Comparison of ENCODE assay signal across 23 mouse cellular contexts in the genomic region with DNA sequence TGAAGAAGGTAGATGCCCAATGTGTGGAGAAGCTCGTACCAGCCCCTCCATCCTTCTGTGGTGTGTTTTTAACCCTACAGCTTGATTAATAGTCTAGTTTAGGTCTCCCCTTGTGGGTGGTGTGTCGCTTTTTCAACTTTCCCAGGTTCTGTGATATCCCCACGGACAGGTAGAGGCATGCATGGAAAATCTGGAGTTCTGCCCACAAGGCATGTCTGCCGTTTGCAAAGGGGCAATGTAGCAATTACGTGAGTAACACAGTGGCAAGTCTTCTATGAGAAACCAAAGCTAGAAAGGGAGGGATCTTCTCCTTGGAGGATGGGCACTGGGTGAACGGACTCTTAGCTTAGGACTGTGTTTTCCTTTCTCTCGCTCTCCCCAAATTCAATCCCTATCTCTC.
DNase-seq lines count a peak whose midpoint lies in the region; ATAC-seq lines count a peak whose summit lies in the region.
"Had no signal": no experiment of that assay in that cellular context is flagged by ENCODE, and none has a peak within 500 bp of the region (broad histone marks: within the 10 kb centered on the region; RNA-seq: fewer than 3 reads in every experiment).

No protein-coding gene starts in this region.

- no peak for ATAC-seq in embryonic facial prominence, embryonic 15.5 days (ENCODE audit: insufficient number of reproducible peaks, low FRiP score, low TSS enrichment, low read depth)
- ATAC-seq in midbrain, embryonic 11.5 days (ENCODE audit: low FRiP score): no peak
- no peak for ATAC-seq in midbrain, embryonic 15.5 days (replicated peaks)
- no peak for ATAC-seq in stomach, embryonic 15.5 days (ENCODE audit: insufficient read depth, low FRiP score, low read depth)
- ATAC-seq in liver, embryonic 11.5 days (replicated peaks; ENCODE audit: low FRiP score): no peak
- ATAC-seq: activated CD4-positive, CD25-positive, alpha-beta regulatory T cell, adult 4 months; forebrain, embryonic 15.5 days; hindbrain, postnatal 0 days had no signal

- no peaks in the 10 kb centered on the region for H3K9me3 ChIP-seq in embryonic facial prominence, embryonic 15.5 days (replicated peaks)
- no peaks in the 10 kb centered on the region for H3K9me3 ChIP-seq in embryonic facial prominence, embryonic 10.5 days
- no peaks in the 10 kb centered on the region for H3K9me3 ChIP-seq in midbrain, embryonic 11.5 days (ENCODE audit: control insufficient read depth, low read length)
- no peaks in the 10 kb centered on the region for H3K9me3 ChIP-seq in midbrain, embryonic 15.5 days
- no peaks in the 10 kb centered on the region for H3K9me3 ChIP-seq in stomach, embryonic 15.5 days
- no peaks in the 10 kb centered on the region; the same call in 1 of the 2 replicates for H3K9me3 ChIP-seq in liver, embryonic 11.5 days (ENCODE audit: control insufficient read depth, low read length)
- H3K9me3 ChIP-seq: forebrain, embryonic 12.5 days; forebrain, embryonic 15.5 days had no signal

- H3K36me3 ChIP-seq in embryonic facial prominence, embryonic 15.5 days: no peaks in the 10 kb centered on the region
- no peaks in the 10 kb centered on the region for H3K36me3 ChIP-seq in embryonic facial prominence, embryonic 10.5 days (replicated peaks)
- no peaks in the 10 kb centered on the region for H3K36me3 ChIP-seq in midbrain, embryonic 11.5 days (ENCODE audit: control insufficient read depth, insufficient read depth, low read length)
- H3K36me3 ChIP-seq in midbrain, embryonic 15.5 days (replicated peaks): no peaks in the 10 kb centered on the region
- no peaks in the 10 kb centered on the region for H3K36me3 ChIP-seq in stomach, embryonic 15.5 days
- no peaks in the 10 kb centered on the region for H3K36me3 ChIP-seq in liver, embryonic 11.5 days (ENCODE audit: control insufficient read depth, insufficient read depth, low read length)
- H3K36me3 ChIP-seq: forebrain, embryonic 12.5 days; forebrain, embryonic 15.5 days; hindbrain, embryonic 10.5 days had no signal

- H3K4me3 ChIP-seq in embryonic facial prominence, embryonic 15.5 days (replicated peaks): no peak overlapping the region
- H3K4me3 ChIP-seq in embryonic facial prominence, embryonic 10.5 days: no peak overlapping the region
- H3K4me3 ChIP-seq in midbrain, embryonic 11.5 days (ENCODE audit: low read depth, low read length): no peak overlapping the region
- H3K4me3 ChIP-seq in midbrain, embryonic 15.5 days: no peak overlapping the region
- H3K4me3 ChIP-seq in stomach, embryonic 15.5 days (replicated peaks): no peak overlapping the region
- no peak overlapping the region for H3K4me3 ChIP-seq in liver, embryonic 11.5 days (ENCODE audit: low read depth, low read length)
- H3K4me3 ChIP-seq: forebrain, embryonic 12.5 days; forebrain, embryonic 15.5 days; hindbrain, embryonic 10.5 days had no signal

- H3K4me2 ChIP-seq in embryonic facial prominence, embryonic 15.5 days (replicated peaks): no peak overlapping the region
- no peak overlapping the region for H3K4me2 ChIP-seq in midbrain, embryonic 11.5 days
- H3K4me2 ChIP-seq in midbrain, embryonic 15.5 days: no peak overlapping the region
- no peak overlapping the region for H3K4me2 ChIP-seq in stomach, embryonic 15.5 days
- H3K4me2 ChIP-seq in liver, embryonic 11.5 days: no peak overlapping the region
- H3K4me2 ChIP-seq: forebrain, embryonic 12.5 days; forebrain, embryonic 15.5 days; heart, embryonic 11.5 days; hindbrain, embryonic 14.5 days had no signal

- no peaks in the 10 kb centered on the region for H3K27me3 ChIP-seq in embryonic facial prominence, embryonic 15.5 days
- H3K27me3 ChIP-seq in embryonic facial prominence, embryonic 10.5 days (replicated peaks; ENCODE audit: low read depth, poor library complexity, severe bottlenecking): no peaks in the 10 kb centered on the region
- H3K27me3 ChIP-seq in midbrain, embryonic 11.5 days (ENCODE audit: control insufficient read depth, insufficient read depth, low read length): no peaks in the 10 kb centered on the region
- no peaks in the 10 kb centered on the region for H3K27me3 ChIP-seq in midbrain, embryonic 15.5 days (replicated peaks)
- H3K27me3 ChIP-seq in stomach, embryonic 15.5 days (replicated peaks): no peaks in the 10 kb centered on the region
- no peaks in the 10 kb centered on the region for H3K27me3 ChIP-seq in liver, embryonic 11.5 days (replicated peaks; ENCODE audit: control insufficient read depth, insufficient read depth, low read length)
- H3K27me3 ChIP-seq: forebrain, embryonic 12.5 days; forebrain, embryonic 15.5 days had no signal

- DNase-seq in embryonic facial prominence, embryonic 10.5 days (ENCODE audit: low spot score): no peak
- DNase-seq in midbrain, embryonic 11.5 days (ENCODE audit: low spot score, missing footprints): peak; percentile 51
- no peak for DNase-seq in liver, embryonic 11.5 days (ENCODE audit: low spot score)
- no peak for DNase-seq in left cerebral cortex, adult 9 months (ENCODE audit: low spot score in 2 of 2)
- DNase-seq: adrenal gland, adult 8-10 months; adrenal gland, postnatal 25 days; cerebellum, adult 11-12 months; cerebellum, adult 8-10 months; cerebellum, postnatal 10 days; cerebellum, postnatal 36 days; embryo, embryonic 11 days; gastrocnemius, postnatal 25 days; heart, postnatal 36 days had no signal

- no peak overlapping the region for H3K9ac ChIP-seq in embryonic facial prominence, embryonic 15.5 days
- H3K9ac ChIP-seq in midbrain, embryonic 11.5 days (ENCODE audit: low read length): no peak overlapping the region
- no peak overlapping the region for H3K9ac ChIP-seq in midbrain, embryonic 15.5 days
- H3K9ac ChIP-seq in stomach, embryonic 15.5 days: no peak overlapping the region
- no peak overlapping the region for H3K9ac ChIP-seq in liver, embryonic 11.5 days (ENCODE audit: low read depth, low read length)
- H3K9ac ChIP-seq: forebrain, embryonic 12.5 days; forebrain, embryonic 15.5 days; hindbrain, embryonic 14.5 days had no signal

- WGBS in embryonic facial prominence, embryonic 15.5 days: 63% methylated on average over 7 of the region's 7 CpGs
- WGBS in embryonic facial prominence, embryonic 10.5 days: 90% methylated on average over 7 of the region's 7 CpGs
- 91% methylated on average over 7 of the region's 7 CpGs for WGBS in midbrain, embryonic 11.5 days
- WGBS in midbrain, embryonic 15.5 days: 87% methylated on average over 7 of the region's 7 CpGs
- WGBS in stomach, embryonic 15.5 days: 82% methylated on average over 7 of the region's 7 CpGs
- 79% methylated on average over 7 of the region's 7 CpGs for WGBS in liver, embryonic 11.5 days

- H3K4me1 ChIP-seq in embryonic facial prominence, embryonic 15.5 days: peaks cover 19% of the 10 kb centered on the region
- no peaks in the 10 kb centered on the region for H3K4me1 ChIP-seq in embryonic facial prominence, embryonic 10.5 days
- no peaks in the 10 kb centered on the region for H3K4me1 ChIP-seq in midbrain, embryonic 11.5 days (ENCODE audit: control insufficient read depth, insufficient read depth, low read length)
- no peaks in the 10 kb centered on the region for H3K4me1 ChIP-seq in midbrain, embryonic 15.5 days
- no peaks in the 10 kb centered on the region for H3K4me1 ChIP-seq in stomach, embryonic 15.5 days
- no peaks in the 10 kb centered on the region for H3K4me1 ChIP-seq in liver, embryonic 11.5 days (replicated peaks; ENCODE audit: control insufficient read depth, insufficient read depth, low read length)
- H3K4me1 ChIP-seq: forebrain, embryonic 12.5 days; forebrain, embryonic 15.5 days; hindbrain, embryonic 10.5 days had no signal

- peak overlapping the region; percentile 66; the same call in 1 of the 2 replicates for H3K27ac ChIP-seq in embryonic facial prominence, embryonic 15.5 days (replicated peaks)
- no peak overlapping the region for H3K27ac ChIP-seq in embryonic facial prominence, embryonic 10.5 days (replicated peaks)
- no peak overlapping the region for H3K27ac ChIP-seq in midbrain, embryonic 11.5 days (ENCODE audit: low read depth, low read length)
- H3K27ac ChIP-seq in midbrain, embryonic 15.5 days: no peak overlapping the region
- peak overlapping the region; percentile 65 for H3K27ac ChIP-seq in stomach, embryonic 15.5 days
- H3K27ac ChIP-seq in liver, embryonic 11.5 days (ENCODE audit: low read depth, low read length): no peak overlapping the region
- H3K27ac ChIP-seq: forebrain, embryonic 12.5 days; forebrain, embryonic 15.5 days; hindbrain, embryonic 10.5 days; hindbrain, embryonic 14.5 days; hindbrain, postnatal 0 days had no signal

Comparison
In these comparisons a context has a peak if more than half of its experiments do, and no peak if none do; other contexts are left out.
1. H3K27ac ChIP-seq: peak in embryonic facial prominence, embryonic 15.5 days (single experiment) and stomach, embryonic 15.5 days (single experiment); none in embryonic facial prominence, embryonic 10.5 days (single experiment), midbrain, embryonic 11.5 days (single experiment), midbrain, embryonic 15.5 days (single experiment) and liver, embryonic 11.5 days (single experiment).